Mouse (Mus musculus) testis, adult 2 months (tissue): ENCODE results near the gene Cryba2.

ENCODE experiments used
- CTCF ChIP-seq: fragments of 200-500 bp; IDR thresholded peaks from 2 replicates; pipeline ENCODE4 v1.5.1; 2012; ENCODE audit warnings: low read depth, mild to moderate bottlenecking, inconsistent platforms, low read length, moderate library complexity; ENCODE audit not compliant: control insufficient read depth, insufficient read depth, insufficient replicate concordance
- POLR2A ChIP-seq: fragments of 200-500 bp; IDR thresholded peaks from 2 replicates; pipeline ENCODE4 v1.6.1; 2012; ENCODE audit warnings: low read depth, mild to moderate bottlenecking, inconsistent platforms, low read length, moderate library complexity; ENCODE audit not compliant: control insufficient read depth

- no peak for TF ChIP-seq POLR2A
- no peak; the same call in 1 of the 2 replicates for TF ChIP-seq CTCF
Measured at GRCm38 (mm10) chr1:74901686-74902085, 8.7 kb upstream of the Cryba2 start.
